Mouse (Mus musculus) A20 (cell line): ENCODE measurements around the gene Mllt1.
"Not testable (repeated sequence)": the region's sequence is repeated elsewhere in the genome, so short reads cannot be mapped to it uniquely, and the experiment has no call there.

Experiments used
- DNase-seq: peaks from one replicate; pipeline ENCODE4 v3.0.0-alpha.2; 2011; ENCODE audit warnings: low read depth, low spot score

Mllt1 gene

GRCm38 (mm10) chr17:56934545-56935330 lies 477 bp downstream of the Mllt1 start:
- peak; percentile 58 for DNase-seq

GRCm38 (mm10) chr17:56933395-56933794 lies 1.8 kb downstream of the Mllt1 start:
- DNase-seq: no peak

GRCm38 (mm10) chr17:56930026-56930425 lies 5.2 kb downstream of the Mllt1 start:
- no peak for DNase-seq

GRCm38 (mm10) chr17:56929530-56929929 lies 5.7 kb downstream of the Mllt1 start:
- peak; percentile 41 for DNase-seq

- no peak for DNase-seq
Measured at GRCm38 (mm10) chr17:56929101-56929500, 6.1 kb downstream of the Mllt1 start.

- DNase-seq: no peak
Measured at GRCm38 (mm10) chr17:56925998-56926397, 9.2 kb downstream of the Mllt1 start.

GRCm38 (mm10) chr17:56919725-56920124 lies 15.5 kb downstream of the Mllt1 start:
- no peak for DNase-seq

GRCm38 (mm10) chr17:56917166-56917565 lies 18.0 kb downstream of the Mllt1 start:
- DNase-seq: no peak

GRCm38 (mm10) chr17:56913444-56913843 lies 21.8 kb downstream of the Mllt1 start:
- no peak for DNase-seq

- no peak for DNase-seq
Measured at GRCm38 (mm10) chr17:56913023-56913422, 22.2 kb downstream of the Mllt1 start.

GRCm38 (mm10) chr17:56909764-56910163 lies 25.5 kb downstream of the Mllt1 start:
- DNase-seq: not testable (repeated sequence)

GRCm38 (mm10) chr17:56907887-56908286 lies 27.3 kb downstream of the Mllt1 start:
- no peak for DNase-seq

GRCm38 (mm10) chr17:56907096-56907495 lies 28.1 kb downstream of the Mllt1 start:
- no peak for DNase-seq

GRCm38 (mm10) chr17:56906166-56906565 lies 29.0 kb downstream of the Mllt1 start:
- no peak for DNase-seq

GRCm38 (mm10) chr17:56902698-56903097 lies 32.5 kb downstream of the Mllt1 start:
- DNase-seq: no peak

GRCm38 (mm10) chr17:56897630-56898195 lies 37.5 kb downstream of the Mllt1 start:
- DNase-seq: peak; percentile 80

GRCm38 (mm10) chr17:56896513-56897129 lies 38.6 kb downstream of the Mllt1 start:
- DNase-seq: no peak

GRCm38 (mm10) chr17:56895368-56895918 lies 39.8 kb downstream of the Mllt1 start:
- no peak for DNase-seq

GRCm38 (mm10) chr17:56890018-56890417 lies 45.2 kb downstream of the Mllt1 start:
- DNase-seq: no peak

GRCm38 (mm10) chr17:56888050-56888449 lies 47.2 kb downstream of the Mllt1 start:
- no peak for DNase-seq

- DNase-seq: no peak
Measured at GRCm38 (mm10) chr17:56884809-56885208, 50.4 kb downstream of the Mllt1 start.

- DNase-seq: no peak
Measured at GRCm38 (mm10) chr17:56884331-56884730, 50.9 kb downstream of the Mllt1 start.
